Mouse (Mus musculus) liver, adult 2 months (tissue): ENCODE results near the gene Rims1. TPM values are rescaled to one million over a fixed set of nuclear protein-coding genes. Genes with fewer than 3 reads are reported as not detected.

Source experiments
- DNase-seq: peaks from one replicate; pipeline ENCODE4 v3.0.0-alpha.2; 2011; ENCODE audit warnings: low read depth, low spot score; ENCODE audit errors: extremely low read depth
- H3K27ac ChIP-seq: fragments of 200-500 bp; replicated peaks from 2 replicates; pipeline ENCODE4 v1.5.1; 2012; ENCODE audit warnings: low read depth, mild to moderate bottlenecking, control low read depth, inconsistent platforms, low read length; ENCODE audit not compliant: insufficient read depth
- H3K27me3 ChIP-seq: fragments of 200-500 bp; 2 replicates; pipeline ENCODE4 v1.6.1; 2012; ENCODE audit warnings: mild to moderate bottlenecking, moderate library complexity, low read length, inconsistent platforms; ENCODE audit not compliant: control insufficient read depth, insufficient read depth
- H3K36me3 ChIP-seq: fragments of 200-500 bp; 2 replicates; pipeline ENCODE4 v1.6.1; 2012; ENCODE audit warnings: low read length, inconsistent platforms; ENCODE audit not compliant: control insufficient read depth, insufficient read depth
- H3K4me1 ChIP-seq: fragments of 200-500 bp; 2 replicates; pipeline ENCODE4 v1.6.1; 2011; ENCODE audit warnings: low read length; ENCODE audit not compliant: control insufficient read depth, insufficient read depth
- H3K4me3 ChIP-seq: fragments of 200-500 bp; 2 replicates; pipeline ENCODE4 v1.5.1; 2011; ENCODE audit warnings: low read depth, mild to moderate bottlenecking, control low read depth, low read length, moderate library complexity; ENCODE audit not compliant: insufficient read depth
- H3K79me2 ChIP-seq: fragments of 200-500 bp; 2 replicates; pipeline ENCODE4 v1.6.1; 2012; ENCODE audit warnings: inconsistent platforms, mild to moderate bottlenecking, low read length, moderate library complexity; ENCODE audit not compliant: control insufficient read depth, insufficient read depth
- H3K9ac ChIP-seq: fragments of 200-500 bp; 2 replicates; pipeline ENCODE4 v1.6.1; 2012; ENCODE audit warnings: low read depth, mild to moderate bottlenecking, control low read depth, inconsistent platforms, low read length
- CTCF ChIP-seq: fragments of 200-500 bp; IDR thresholded peaks from 2 replicates; pipeline ENCODE4 v1.5.1; 2011; ENCODE audit warnings: low read depth, low read length, control low read depth
- POLR2A ChIP-seq: fragments of 200-500 bp; IDR thresholded peaks from 2 replicates; pipeline ENCODE4 v1.6.1; 2011; ENCODE audit warnings: low read length, control low read depth; ENCODE audit not compliant: insufficient read depth; ENCODE audit errors: extremely low read depth
- WGBS: fragments of 180-500 bp; shearing (Covaris S2); methylation state at CpG from one replicate; pipeline ENCODE4 v1.1.7; 2018; 5-methylcytosine and 5-hydroxymethylcytosine counted together
- polyA plus RNA-seq: library from polyadenylated mRNA; depleted of rRNA; stranded (reverse); fragments of >200 nt; gene quantifications from 2 replicates; pipeline ENCODE4 v1.2.3, GENCODE M21; 2012
- total RNA-seq: library from RNA; depleted of rRNA; stranded (reverse); fragments of >200 nt; gene quantifications from 2 replicates; pipeline ENCODE4 v1.2.3, GENCODE M21; 2014

The Rims1 gene
- total and polyA plus RNA-seq, 2 experiments, result under 0.01 TPM; not detected in 1

- no peak for DNase-seq
- H3K36me3 ChIP-seq, result no peaks in the 10 kb centered on the region
- WGBS, result 86% methylated on average over 3 of the region's 3 CpGs
- no peaks in the 10 kb centered on the region for H3K4me1 ChIP-seq
- no peaks in the 10 kb centered on the region for H3K79me2 ChIP-seq
- H3K27ac ChIP-seq, result no peak overlapping the region
- TF ChIP-seq POLR2A, result no peak
- no peak for TF ChIP-seq CTCF
- no peak overlapping the region for H3K9ac ChIP-seq
- no peaks in the 10 kb centered on the region for H3K27me3 ChIP-seq
- H3K4me3 ChIP-seq, result no peak overlapping the region
These were observed 226.3 kb downstream of the Rims1 start for GRCm38 (mm10) chr1:22579470-22579869.

GRCm38 (mm10) chr1:22572720-22573119, 233.1 kb downstream of the Rims1 start:
- Histone ChIP-seq H3K9ac (no peak overlapping the region), H3K27ac (no peak overlapping the region), H3K79me2 (no peaks in the 10 kb centered on the region), H3K4me3 (no peak overlapping the region), H3K27me3 (no peaks in the 10 kb centered on the region), H3K36me3 (no peaks in the 10 kb centered on the region), H3K4me1 (no peaks in the 10 kb centered on the region)
- WGBS, result 100% methylated on average over 1 of the region's 1 CpGs
- TF ChIP-seq CTCF, result no peak
- TF ChIP-seq POLR2A, result no peak
- DNase-seq, result no peak

DNA sequence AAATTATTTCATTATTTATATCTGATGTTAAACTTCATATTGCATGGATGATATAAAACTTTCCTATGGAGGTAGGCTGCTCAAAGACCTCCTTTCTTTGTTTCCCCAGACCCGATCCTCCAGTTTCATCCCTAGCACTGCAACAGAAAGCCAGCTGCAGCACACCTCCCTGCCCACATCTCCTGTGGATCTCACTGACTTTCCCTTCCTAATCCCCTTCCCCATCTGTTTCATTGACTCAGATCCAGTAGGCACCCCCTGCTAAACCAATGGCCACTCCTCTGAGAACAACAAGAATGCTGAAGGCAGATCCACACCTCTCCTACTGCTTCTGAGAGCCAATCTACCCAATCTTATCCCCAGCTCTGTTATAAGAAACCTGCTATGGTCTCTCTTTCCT, 259.5 kb downstream of the Rims1 start:
- Histone ChIP-seq H3K27me3 (no peaks in the 10 kb centered on the region), H3K4me3 (no peak overlapping the region), H3K36me3 (no peaks in the 10 kb centered on the region), H3K9ac (no peak overlapping the region), H3K27ac (no peak overlapping the region), H3K4me1 (no peaks in the 10 kb centered on the region), H3K79me2 (no peaks in the 10 kb centered on the region)
- WGBS, result 97% methylated on average over 1 of the region's 1 CpGs
- TF ChIP-seq CTCF, result no peak
- TF ChIP-seq POLR2A, result no peak
- DNase-seq, result no peak

DNA sequence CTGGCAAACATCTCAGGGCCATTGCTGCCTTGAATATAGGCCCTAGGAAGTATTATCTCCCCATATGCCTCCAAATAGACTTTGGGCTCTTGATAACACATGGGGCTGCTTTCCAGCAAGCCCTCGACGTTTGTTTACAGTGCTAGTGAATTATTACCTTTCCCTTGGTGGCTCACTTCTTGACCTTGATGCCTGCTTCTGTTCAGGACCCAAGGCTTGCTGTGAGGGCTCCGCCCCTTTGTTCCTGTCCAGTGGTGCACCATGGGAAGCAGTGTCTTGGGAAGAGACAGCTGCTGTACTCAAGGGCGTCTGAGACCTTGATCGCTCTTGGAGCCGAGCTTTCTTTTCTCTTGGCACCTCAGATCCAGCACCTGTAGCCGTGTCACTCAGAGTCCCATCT, 267.7 kb downstream of the Rims1 start:
- no peak overlapping the region for H3K27ac ChIP-seq
- TF ChIP-seq POLR2A (no peak), CTCF (no peak)
- no peaks in the 10 kb centered on the region for H3K36me3 ChIP-seq
- no peaks in the 10 kb centered on the region for H3K4me1 ChIP-seq
- DNase-seq, result peak; percentile 36
- WGBS, result 58% methylated on average over 7 of the region's 7 CpGs
- H3K4me3 ChIP-seq, result no peak overlapping the region
- no peak overlapping the region for H3K9ac ChIP-seq
- H3K79me2 ChIP-seq, result no peaks in the 10 kb centered on the region
- H3K27me3 ChIP-seq, result peaks cover 9% of the 10 kb centered on the region

- 89% methylated on average over 2 of the region's 2 CpGs for WGBS
- H3K9ac ChIP-seq, result no peak overlapping the region
- no peak for DNase-seq
- TF ChIP-seq POLR2A (no peak), CTCF (no peak)
- peaks cover 11% of the 10 kb centered on the region for H3K27me3 ChIP-seq
- H3K36me3 ChIP-seq, result no peaks in the 10 kb centered on the region
- H3K4me3 ChIP-seq, result no peak overlapping the region
- no peaks in the 10 kb centered on the region for H3K79me2 ChIP-seq
- H3K27ac ChIP-seq, result no peak overlapping the region
- H3K4me1 ChIP-seq, result no peaks in the 10 kb centered on the region
These were observed 269.0 kb downstream of the Rims1 start for GRCm38 (mm10) chr1:22536776-22537175.

GRCm38 (mm10) chr1:22535049-22535448, 270.7 kb downstream of the Rims1 start:
- TF ChIP-seq CTCF (no peak), POLR2A (no peak)

More at GRCm38 (mm10) chr1:22535049-22535448, 270.7 kb downstream of the Rims1 start:
- H3K27ac ChIP-seq, result no peak overlapping the region
- H3K4me1 ChIP-seq, result no peaks in the 10 kb centered on the region
- no peaks in the 10 kb centered on the region for H3K36me3 ChIP-seq
- H3K4me3 ChIP-seq, result no peak overlapping the region
- 48% methylated on average over 4 of the region's 4 CpGs for WGBS
- H3K9ac ChIP-seq, result no peak overlapping the region
- peaks cover 11% of the 10 kb centered on the region for H3K27me3 ChIP-seq
- DNase-seq, result no peak
- no peaks in the 10 kb centered on the region for H3K79me2 ChIP-seq
